Mouse (Mus musculus) CH12.LX (cell line): Measurements from ENCODE around the gene Sstr4. TPM values are rescaled to one million over a fixed set of nuclear protein-coding genes. Genes with fewer than 3 reads are reported as not detected.

Experiments
- DNase-seq: peaks from one replicate; pipeline ENCODE4 v3.0.0-alpha.2; 2013; ENCODE audit errors: extremely low read depth
- H3K27ac ChIP-seq: 2 replicates; pipeline ENCODE4 v1.5.1; 2012; ENCODE audit warnings: low read depth, mild to moderate bottlenecking, control low read depth, moderate library complexity; ENCODE audit not compliant: insufficient read depth
- H3K27me3 ChIP-seq: replicated peaks from 2 replicates; pipeline ENCODE3; 2012; ENCODE audit warnings: inconsistent platforms
- H3K36me3 ChIP-seq, 2 experiments: replicated peaks in 1 of 2; 2 replicates each; pipeline versions ENCODE3 to v1.6.1; 2012; ENCODE audit warnings: inconsistent platforms in 1 of 2, low read length in 1 of 2, mild to moderate bottlenecking in 1 of 2, mixed read lengths in 1 of 2, moderate library complexity in 1 of 2; ENCODE audit not compliant: control insufficient read depth in 1 of 2, insufficient read depth in 1 of 2
- H3K4me1 ChIP-seq, 2 experiments: 2 replicates each; pipeline ENCODE4 v1.6.1; 2012; ENCODE audit warnings: inconsistent platforms in 1 of 2, moderate library complexity in 1 of 2; ENCODE audit not compliant: insufficient read depth in 2 of 2, control insufficient read depth in 1 of 2
- H3K4me2 ChIP-seq: 2 replicates; pipeline ENCODE4 v1.6.1; 2012; ENCODE audit warnings: low read depth, mild to moderate bottlenecking, control low read depth; ENCODE audit not compliant: poor library complexity, insufficient read depth, severe bottlenecking
- H3K4me3 ChIP-seq, 3 experiments: fragments of 150-350 bp in 1 of 3; sonication (generic) in 1 of 3; replicated peaks in 1 of 3; 2 replicates each; pipeline versions ENCODE3 to v1.5.1; 2011 to 2012; ENCODE audit warnings: low read depth in 2 of 3, low read length in 2 of 3, mild to moderate bottlenecking in 2 of 3, moderate library complexity in 2 of 3, control low read depth in 1 of 3, improper control_type of control experiment in 1 of 3, inconsistent platforms in 1 of 3, mixed read lengths in 1 of 3; ENCODE audit not compliant: poor library complexity in 1 of 3
- H3K79me2 ChIP-seq: replicated peaks from 2 replicates; pipeline ENCODE4 v1.6.1; 2012; ENCODE audit warnings: mild to moderate bottlenecking, moderate library complexity; ENCODE audit not compliant: control insufficient read depth, poor library complexity, insufficient read depth, severe bottlenecking; ENCODE audit errors: extremely low read depth
- H3K9ac ChIP-seq: 2 replicates; pipeline ENCODE4 v1.6.1; 2012; ENCODE audit warnings: low read depth, mild to moderate bottlenecking, control low read depth, moderate library complexity; ENCODE audit not compliant: insufficient read depth
- H3K9me3 ChIP-seq: replicated peaks from 2 replicates; pipeline ENCODE3; 2012; ENCODE audit warnings: low read length, inconsistent platforms, mixed read lengths
- BHLHE40 ChIP-seq: IDR thresholded peaks from 2 replicates; pipeline ENCODE4 v1.6.1; 2011; ENCODE audit warnings: mild to moderate bottlenecking, low read depth, low read length, improper control_type of control experiment
- CHD1 ChIP-seq: IDR thresholded peaks from 2 replicates; pipeline ENCODE4 v1.6.1; 2012; ENCODE audit warnings: low read depth, low read length, improper control_type of control experiment, inconsistent platforms
- CHD2 ChIP-seq: IDR thresholded peaks from 2 replicates; pipeline ENCODE4 v1.6.1; 2011; ENCODE audit warnings: low read length, improper control_type of control experiment
- ELF1 ChIP-seq: IDR thresholded peaks from 2 replicates; pipeline ENCODE4 v1.6.1; 2014; ENCODE audit warnings: low read depth, mild to moderate bottlenecking, inconsistent platforms, low read length, improper control_type of control experiment
- ETS1 ChIP-seq: conservative IDR thresholded peaks from 2 replicates; pipeline ENCODE4 v1.6.1; 2012; ENCODE audit warnings: low read depth, mild to moderate bottlenecking, inconsistent platforms, low read length, improper control_type of control experiment, moderate library complexity
- GABPA ChIP-seq: IDR thresholded peaks from 2 replicates; pipeline ENCODE4 v1.6.1; 2012; ENCODE audit warnings: low read depth, low read length, improper control_type of control experiment, inconsistent platforms; ENCODE audit not compliant: insufficient replicate concordance
- HCFC1 ChIP-seq: IDR thresholded peaks from 2 replicates; pipeline ENCODE4 v1.6.1; 2012; ENCODE audit warnings: low read depth, mild to moderate bottlenecking, inconsistent platforms, low read length, improper control_type of control experiment
- IRF4 ChIP-seq: IDR thresholded peaks from 2 replicates; pipeline ENCODE4 v1.6.1; 2014; ENCODE audit warnings: low read depth, mild to moderate bottlenecking, inconsistent platforms, low read length, improper control_type of control experiment
- MAX ChIP-seq: IDR thresholded peaks from 2 replicates; pipeline ENCODE4 v1.6.1; 2011; ENCODE audit warnings: low read length, improper control_type of control experiment
- MAZ ChIP-seq: IDR thresholded peaks from 2 replicates; pipeline ENCODE4 v1.6.1; 2012; ENCODE audit warnings: low read depth, mild to moderate bottlenecking, inconsistent platforms, low read length, improper control_type of control experiment, moderate library complexity
- MXI1 ChIP-seq: IDR thresholded peaks from 2 replicates; pipeline ENCODE4 v1.6.1; 2011; ENCODE audit warnings: mild to moderate bottlenecking, low read depth, low read length, improper control_type of control experiment
- NELFE ChIP-seq: IDR thresholded peaks from 2 replicates; pipeline ENCODE4 v1.6.1; 2011; ENCODE audit warnings: low read depth, low read length, improper control_type of control experiment
- PAX5 ChIP-seq: IDR thresholded peaks from 2 replicates; pipeline ENCODE4 v1.6.1; 2012; ENCODE audit warnings: low read length, inconsistent platforms, mixed read lengths
- POLR2AphosphoS2 ChIP-seq: IDR thresholded peaks from 2 replicates; pipeline ENCODE4 v1.6.1; 2011; ENCODE audit warnings: low read depth, low read length, improper control_type of control experiment
- RAD21 ChIP-seq: IDR thresholded peaks from 2 replicates; pipeline ENCODE4 v1.6.1; 2011; ENCODE audit warnings: low read depth, mild to moderate bottlenecking, low read length, improper control_type of control experiment, moderate library complexity
- RCOR1 ChIP-seq: conservative IDR thresholded peaks from 2 replicates; pipeline ENCODE4 v1.6.1; 2012; ENCODE audit warnings: low read depth, mild to moderate bottlenecking, inconsistent platforms, low read length, improper control_type of control experiment
- SIN3A ChIP-seq: IDR thresholded peaks from 2 replicates; pipeline ENCODE4 v1.6.1; 2012; ENCODE audit warnings: low read length, improper control_type of control experiment, inconsistent platforms
- SMC3 ChIP-seq: IDR thresholded peaks from 2 replicates; pipeline ENCODE4 v1.6.1; 2011; ENCODE audit warnings: low read depth, low read length, improper control_type of control experiment
- TBP ChIP-seq: conservative IDR thresholded peaks from 2 replicates; pipeline ENCODE4 v1.6.1; 2011; ENCODE audit warnings: low read depth, low read length, improper control_type of control experiment
- TCF12 ChIP-seq: IDR thresholded peaks from 2 replicates; pipeline ENCODE4 v1.6.1; 2014; ENCODE audit warnings: low read depth, mild to moderate bottlenecking, inconsistent platforms, low read length, improper control_type of control experiment
- UBTF ChIP-seq: IDR thresholded peaks from 2 replicates; pipeline ENCODE4 v1.6.1; 2012; ENCODE audit warnings: low read depth, mild to moderate bottlenecking, inconsistent platforms, low read length, improper control_type of control experiment, moderate library complexity
- USF1 ChIP-seq: IDR thresholded peaks from 2 replicates; pipeline ENCODE4 v1.6.1; 2014; ENCODE audit warnings: low read depth, mild to moderate bottlenecking, inconsistent platforms, low read length, improper control_type of control experiment
- ZC3H11A ChIP-seq: IDR thresholded peaks from 2 replicates; pipeline ENCODE4 v1.6.1; 2012; ENCODE audit warnings: low read depth, mild to moderate bottlenecking, inconsistent platforms, low read length, improper control_type of control experiment
- ZKSCAN1 ChIP-seq: IDR thresholded peaks from 2 replicates; pipeline ENCODE4 v1.6.1; 2012; ENCODE audit warnings: low read depth, inconsistent platforms, low read length, improper control_type of control experiment, borderline replicate concordance
- ZMIZ1 ChIP-seq: IDR thresholded peaks from 2 replicates; pipeline ENCODE4 v1.6.1; 2012; ENCODE audit warnings: low read depth, mild to moderate bottlenecking, inconsistent platforms, low read length, improper control_type of control experiment
- dilution Hi-C: fragments of 300-500 bp; cut with MboI; formaldehyde crosslinking; loops from 2 replicates; pipeline ENCODE4 v1.14.3; 2020; ENCODE audit warnings: low sequenced_read_pairs; ENCODE audit not compliant: extremely low pct_unique_long_range_greater_than_20kb, extremely low pct_ligation_motif_present
- in situ Hi-C: fragments of 300-500 bp; cut with MboI; formaldehyde crosslinking; loops from 3 replicates; pipeline ENCODE4 v1.14.3; 2019; ENCODE audit warnings: low sequenced_read_pairs, low pct_ligation_motif_present, low pct_unique_long_range_greater_than_20kb, mixed read lengths
- polyA plus RNA-seq: library from polyadenylated mRNA; unstranded; fragments of >175 nt; gene quantifications from 2 replicates; pipeline ENCODE4 v1.2.1, GENCODE M21; 2012; ENCODE audit warnings: low read depth; ENCODE audit not compliant: insufficient read length
- total RNA-seq, 2 experiments: library from RNA; depleted of rRNA; stranded (reverse); fragments of 300-350 nt in 1 of 2; fragments of >200 nt in 1 of 2; gene quantifications; 2 replicates each; pipeline ENCODE4 v1.2.3; 2012 to 2014

The Sstr4 gene
- total and polyA plus RNA-seq, 3 experiments: not detected

GRCm38 (mm10) chr2:148381076-148381475 lies 14.1 kb upstream of the Sstr4 start:
- Histone ChIP-seq H3K4me3 (no peak overlapping the region), H3K36me3 (no peaks in the 10 kb centered on the region), H3K79me2 (no peaks in the 10 kb centered on the region), H3K27ac (no peak overlapping the region), H3K9ac (no peak overlapping the region), H3K4me1 (no peaks in the 10 kb centered on the region), H3K27me3 (no peaks in the 10 kb centered on the region), H3K4me2 (no peak overlapping the region), H3K9me3 (no peaks in the 10 kb centered on the region)
- TF ChIP-seq MAX (no peak), RCOR1 (no peak), PAX5 (no peak), BHLHE40 (no peak), SIN3A (no peak), UBTF (no peak), RAD21 (no peak), IRF4 (no peak), MAZ (no peak), POLR2AphosphoS2 (no peak), TCF12 (no peak), CHD1 (no peak), TBP (no peak), GABPA (no peak), ZMIZ1 (no peak), MXI1 (no peak)
- DNase-seq: no peak
- dilution Hi-C loops: no loop called here
- in situ Hi-C loops: loop anchor here (10.0 to 25.0 kb wide), 2 partner anchors 174 to 281 kb away; partner anchors contain the start of gene Nxt1

DNA sequence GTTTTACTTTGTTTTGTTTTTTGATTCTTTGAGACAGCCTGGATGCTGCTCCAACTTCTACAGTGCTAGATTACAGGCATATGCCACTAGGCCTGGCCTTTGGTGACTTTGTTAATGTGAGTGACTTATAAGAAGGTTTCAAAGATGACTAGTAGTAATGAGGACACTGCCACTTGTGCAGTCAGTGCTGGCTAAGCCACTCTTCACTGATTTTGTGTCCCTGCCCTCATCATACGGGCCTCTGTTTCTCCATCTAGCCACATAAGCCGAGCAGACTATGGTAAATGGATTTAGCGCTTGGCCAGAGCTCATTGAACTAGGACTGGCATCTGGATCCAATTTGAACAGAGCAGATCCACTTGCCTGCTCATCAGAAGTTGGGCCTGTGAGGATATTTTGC lies 8.7 kb upstream of the Sstr4 start:
- no peaks in the 10 kb centered on the region for H3K79me2 ChIP-seq
- no peaks in the 10 kb centered on the region for H3K4me1 ChIP-seq
- no peak overlapping the region for H3K9ac ChIP-seq
- H3K36me3 ChIP-seq: no peaks in the 10 kb centered on the region
- no peak overlapping the region for H3K27ac ChIP-seq
- TF ChIP-seq UBTF (no peak), SMC3 (no peak), ELF1 (no peak), ETS1 (no peak), MXI1 (no peak), BHLHE40 (no peak), TBP (no peak), ZC3H11A (no peak), POLR2AphosphoS2 (no peak), ZKSCAN1 (no peak), TCF12 (no peak), IRF4 (no peak), CHD2 (no peak), HCFC1 (no peak), NELFE (no peak), USF1 (no peak)
- H3K4me2 ChIP-seq: no peak overlapping the region
- in situ Hi-C loops (loop anchor here (10.0 to 25.0 kb wide), 2 partner anchors 168 to 276 kb away; partner anchors contain the start of gene Nxt1), dilution Hi-C loops (no loop called here)
- DNase-seq: no peak
- no peak overlapping the region for H3K4me3 ChIP-seq
- H3K27me3 ChIP-seq: no peaks in the 10 kb centered on the region
- H3K9me3 ChIP-seq: no peaks in the 10 kb centered on the region
